Comparison of ENCODE assay signal across 8 mouse cellular contexts in the genomic region with DNA sequence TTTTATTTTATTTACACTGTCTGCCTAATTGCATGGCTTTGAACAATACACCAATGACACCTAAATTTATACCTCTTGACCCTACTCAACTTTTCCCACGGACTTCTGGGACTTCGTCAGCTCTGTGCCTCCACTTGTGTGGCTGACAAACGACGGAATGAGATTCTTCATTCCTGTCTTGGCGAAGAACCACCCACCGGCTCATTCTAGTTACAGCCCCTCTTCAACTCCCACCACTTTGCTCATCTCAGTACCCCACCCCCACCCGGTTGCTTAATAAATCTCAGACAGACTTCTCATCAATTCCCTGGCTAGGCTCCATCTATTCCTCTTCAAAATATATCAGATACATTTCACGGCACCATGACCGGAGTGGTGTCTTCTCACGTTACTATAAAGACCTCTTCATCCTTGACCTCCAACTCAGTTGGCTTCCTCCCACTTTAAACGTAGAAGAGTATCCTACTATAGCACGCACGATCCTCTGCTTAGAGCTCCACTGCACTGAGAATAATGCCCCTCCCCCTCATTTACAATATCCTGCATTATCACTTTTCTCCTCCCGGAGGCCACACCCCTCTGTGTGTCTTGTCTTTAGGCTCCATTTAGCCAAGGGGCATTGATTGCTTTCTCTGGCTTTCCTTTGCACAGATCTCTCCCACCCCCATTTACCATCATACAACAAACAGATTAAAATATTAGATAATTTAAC. TPM values are rescaled to one million over a fixed set of nuclear protein-coding genes. Genes with fewer than 3 reads are reported as not detected.
A peak's percentile ranks its signal among the peaks of the same experiment; 100 is the strongest.
DNase-seq lines count a peak whose midpoint lies in the region; ATAC-seq and TF ChIP-seq lines count a peak whose summit lies in the region.
"Had no signal": no experiment of that assay in that cellular context is flagged by ENCODE, and none has a peak within 500 bp of the region (broad histone marks: within the 10 kb centered on the region; RNA-seq: fewer than 3 reads in every experiment).

No protein-coding gene starts in this region.

- H3K4me2 ChIP-seq in liver, embryonic 13.5 days: no peak overlapping the region
- no peak overlapping the region for H3K4me2 ChIP-seq in liver, postnatal 0 days (ENCODE audit: low read depth, low read length)
- H3K4me2 ChIP-seq in forebrain, embryonic 15.5 days (replicated peaks): peak overlapping the region; percentile 76
- H3K4me2 ChIP-seq in limb, embryonic 15.5 days: peak overlapping the region; percentile 51
- peak overlapping the region; percentile 66 for H3K4me2 ChIP-seq in stomach, embryonic 16.5 days (ENCODE audit: low read depth, low read length)
- H3K4me2 ChIP-seq: liver, embryonic 15.5 days had no signal

- no peak overlapping the region for H3K9ac ChIP-seq in liver, embryonic 13.5 days
- no peak overlapping the region for H3K9ac ChIP-seq in liver, postnatal 0 days (replicated peaks)
- H3K9ac ChIP-seq in forebrain, embryonic 15.5 days (replicated peaks): peak overlapping the region; percentile 46
- no peak overlapping the region for H3K9ac ChIP-seq in limb, embryonic 15.5 days
- H3K9ac ChIP-seq in stomach, embryonic 16.5 days (ENCODE audit: low read length): no peak overlapping the region
- H3K9ac ChIP-seq: liver, embryonic 15.5 days had no signal

- H3K36me3 ChIP-seq in liver, embryonic 13.5 days: no peaks in the 10 kb centered on the region
- no peaks in the 10 kb centered on the region for H3K36me3 ChIP-seq in liver, postnatal 0 days (replicated peaks; ENCODE audit: insufficient read depth, low read length)
- no peaks in the 10 kb centered on the region for H3K36me3 ChIP-seq in forebrain, embryonic 15.5 days
- no peaks in the 10 kb centered on the region for H3K36me3 ChIP-seq in limb, embryonic 15.5 days
- no peaks in the 10 kb centered on the region for H3K36me3 ChIP-seq in stomach, embryonic 16.5 days (ENCODE audit: control insufficient read depth, insufficient read depth, low read length)
- H3K36me3 ChIP-seq: liver, embryonic 15.5 days had no signal

- DNase-seq in liver, embryonic 13.5 days: no peak
- DNase-seq in liver, postnatal 0 days: no peak
- DNase-seq in adipocyte (ENCODE audit: low spot score): no peak
- DNase-seq in thymus, postnatal 0 days (ENCODE audit: low spot score): no peak

- no peak for TF ChIP-seq CTCF in liver, postnatal 0 days (IDR thresholded peaks at IDR 0.05; ENCODE audit: low read depth)

- H3K27me3 ChIP-seq in liver, embryonic 13.5 days: peaks cover 7% of the 10 kb centered on the region; the same call in 1 of the 2 replicates
- H3K27me3 ChIP-seq in liver, postnatal 0 days (ENCODE audit: insufficient read depth, low read length): peaks cover 7% of the 10 kb centered on the region; the same call in 1 of the 2 replicates
- H3K27me3 ChIP-seq in forebrain, embryonic 15.5 days: no peaks in the 10 kb centered on the region
- H3K27me3 ChIP-seq in limb, embryonic 15.5 days: 0 out of 2 replicates have a peak, but pooled peaks cover 9% of the 10 kb centered on the region
- no peaks in the 10 kb centered on the region for H3K27me3 ChIP-seq in stomach, embryonic 16.5 days (ENCODE audit: control insufficient read depth, insufficient read depth, low read length)

- no peak overlapping the region for H3K27ac ChIP-seq in liver, embryonic 13.5 days
- H3K27ac ChIP-seq in liver, postnatal 0 days (ENCODE audit: low read depth): no peak overlapping the region
- H3K27ac ChIP-seq in forebrain, embryonic 15.5 days (replicated peaks): no peak overlapping the region
- H3K27ac ChIP-seq in limb, embryonic 15.5 days: no peak overlapping the region
- no peak overlapping the region for H3K27ac ChIP-seq in stomach, embryonic 16.5 days (ENCODE audit: low read length)
- H3K27ac ChIP-seq: liver, embryonic 15.5 days had no signal

- WGBS in liver, embryonic 13.5 days (ENCODE audit: insufficient replicate concordance): 40% methylated on average over 14 of the region's 14 CpGs
- WGBS in liver, postnatal 0 days (ENCODE audit: insufficient replicate concordance): 47% methylated on average over 14 of the region's 14 CpGs
- 42% methylated on average over 14 of the region's 14 CpGs for WGBS in forebrain, embryonic 15.5 days
- WGBS in limb, embryonic 15.5 days: 18% methylated on average over 14 of the region's 14 CpGs
- 30% methylated on average over 14 of the region's 14 CpGs for WGBS in stomach, embryonic 16.5 days

- H3K9me3 ChIP-seq in liver, embryonic 13.5 days (replicated peaks): no peaks in the 10 kb centered on the region
- H3K9me3 ChIP-seq in liver, postnatal 0 days (ENCODE audit: low read length): no peaks in the 10 kb centered on the region
- no peaks in the 10 kb centered on the region for H3K9me3 ChIP-seq in forebrain, embryonic 15.5 days
- no peaks in the 10 kb centered on the region for H3K9me3 ChIP-seq in limb, embryonic 15.5 days
- no peaks in the 10 kb centered on the region for H3K9me3 ChIP-seq in stomach, embryonic 16.5 days (replicated peaks; ENCODE audit: control insufficient read depth, low read length)
- H3K9me3 ChIP-seq: liver, embryonic 15.5 days had no signal

- peak; percentile 31; the same call in 1 of the 2 replicates for ATAC-seq in liver, embryonic 13.5 days (ENCODE audit: low read depth)
- ATAC-seq in liver, postnatal 0 days: no peak
- peak; percentile 27 for ATAC-seq in forebrain, embryonic 15.5 days (replicated peaks)
- no peak for ATAC-seq in limb, embryonic 15.5 days (ENCODE audit: insufficient number of reproducible peaks, low FRiP score, low TSS enrichment, low read depth)
- no peak for ATAC-seq in stomach, embryonic 16.5 days (ENCODE audit: insufficient read depth, low FRiP score)

- no peak for TF ChIP-seq EP300 in liver, postnatal 0 days (IDR thresholded peaks at IDR 0.05; ENCODE audit: low read depth)

- no peak overlapping the region for H3K4me3 ChIP-seq in liver, embryonic 13.5 days (replicated peaks)
- no peak overlapping the region for H3K4me3 ChIP-seq in liver, postnatal 0 days (ENCODE audit: low read depth, low read length)
- H3K4me3 ChIP-seq in forebrain, embryonic 15.5 days: peak overlapping the region; percentile 38
- peak overlapping the region; percentile 31 for H3K4me3 ChIP-seq in limb, embryonic 15.5 days
- peak overlapping the region; percentile 34 for H3K4me3 ChIP-seq in stomach, embryonic 16.5 days (replicated peaks; ENCODE audit: low read length)
- H3K4me3 ChIP-seq: liver, embryonic 15.5 days had no signal

- H3K4me1 ChIP-seq in liver, embryonic 13.5 days (replicated peaks): no peaks in the 10 kb centered on the region
- H3K4me1 ChIP-seq in liver, postnatal 0 days (ENCODE audit: insufficient read depth): no peaks in the 10 kb centered on the region
- peaks cover 12% of the 10 kb centered on the region for H3K4me1 ChIP-seq in forebrain, embryonic 15.5 days
- peaks cover 19% of the 10 kb centered on the region for H3K4me1 ChIP-seq in limb, embryonic 15.5 days
- peaks cover 11% of the 10 kb centered on the region; the same call in 1 of the 2 replicates for H3K4me1 ChIP-seq in stomach, embryonic 16.5 days (ENCODE audit: control insufficient read depth, insufficient read depth, low read length)
- H3K4me1 ChIP-seq: liver, embryonic 15.5 days had no signal

RNA-seq across cellular contexts. Expression of a gene that starts 15.2 kb away (rescaled TPM):
- polyA plus RNA-seq in liver, embryonic 13.5 days (2015; fragmentation: Nextera tagmentation; extraction: Ambion mirVana): not detected in 2 replicates
- 0.12 and 0.31 TPM in 2 replicates for polyA plus RNA-seq in liver, postnatal 0 days (2015; fragmentation: Nextera tagmentation; extraction: Ambion mirVana)
- not detected in 2 replicates for polyA plus RNA-seq in forebrain, embryonic 15.5 days (2015; fragmentation: Nextera tagmentation; extraction: Ambion mirVana)
- 0.27 and 0.52 TPM in 2 replicates for polyA plus RNA-seq in limb, embryonic 15.5 days (2015; fragmentation: Nextera tagmentation; extraction: Ambion mirVana)
- polyA plus RNA-seq in stomach, embryonic 16.5 days (2015; fragmentation: Nextera tagmentation; extraction: Ambion mirVana): not detected in 2 replicates
- 0.16 TPM in 1 of 2 replicates, not detected in the other for polyA plus RNA-seq in thymus, postnatal 0 days (2015; fragmentation: Nextera tagmentation; extraction: Ambion mirVana)
- polyA plus RNA-seq: liver, embryonic 15.5 days had no signal

RNA-seq across cellular contexts. Expression of a gene that starts 15.2 kb away (rescaled TPM):
- 4.6 TPM in 2 replicates for polyA plus RNA-seq in liver, embryonic 13.5 days (2015; fragmentation: Nextera tagmentation; extraction: Ambion mirVana)
- polyA plus RNA-seq in liver, postnatal 0 days (2015; fragmentation: Nextera tagmentation; extraction: Ambion mirVana): 12.1 and 13.0 TPM in 2 replicates
- polyA plus RNA-seq in forebrain, embryonic 15.5 days (2015; fragmentation: Nextera tagmentation; extraction: Ambion mirVana): 6.4 TPM in 2 replicates
- 11.0 and 12.9 TPM in 2 replicates for polyA plus RNA-seq in limb, embryonic 15.5 days (2015; fragmentation: Nextera tagmentation; extraction: Ambion mirVana)
- 12.7 and 13.7 TPM in 2 replicates for polyA plus RNA-seq in stomach, embryonic 16.5 days (2015; fragmentation: Nextera tagmentation; extraction: Ambion mirVana)
- 9.9 and 10.7 TPM in 2 replicates for polyA plus RNA-seq in thymus, postnatal 0 days (2015; fragmentation: Nextera tagmentation; extraction: Ambion mirVana)

RNA-seq across cellular contexts. Expression of a gene that starts 27.2 kb away (rescaled TPM):
- polyA plus RNA-seq in liver, embryonic 13.5 days (2015; fragmentation: Nextera tagmentation; extraction: Ambion mirVana): 0.10 and 0.12 TPM in 2 replicates
- 0.31 TPM in 2 replicates for polyA plus RNA-seq in liver, postnatal 0 days (2015; fragmentation: Nextera tagmentation; extraction: Ambion mirVana)
- polyA plus RNA-seq in forebrain, embryonic 15.5 days (2015; fragmentation: Nextera tagmentation; extraction: Ambion mirVana): not detected in 2 replicates
- 0.11 and 0.12 TPM in 2 replicates for polyA plus RNA-seq in limb, embryonic 15.5 days (2015; fragmentation: Nextera tagmentation; extraction: Ambion mirVana)
- 0.39 and 0.45 TPM in 2 replicates for polyA plus RNA-seq in stomach, embryonic 16.5 days (2015; fragmentation: Nextera tagmentation; extraction: Ambion mirVana)
- 1.9 and 2.0 TPM in 2 replicates for polyA plus RNA-seq in thymus, postnatal 0 days (2015; fragmentation: Nextera tagmentation; extraction: Ambion mirVana)

Comparison
In these comparisons a context has a peak if more than half of its experiments do, and no peak if none do; other contexts are left out.
1. ATAC-seq: peak in liver, embryonic 13.5 days (single experiment) and forebrain, embryonic 15.5 days (single experiment); none in liver, postnatal 0 days (single experiment), limb, embryonic 15.5 days (single experiment) and stomach, embryonic 16.5 days (single experiment).
2. H3K4me2 ChIP-seq: peak in forebrain, embryonic 15.5 days (single experiment), limb, embryonic 15.5 days (single experiment) and stomach, embryonic 16.5 days (single experiment); none in liver, embryonic 13.5 days (single experiment) and liver, postnatal 0 days (single experiment).
3. H3K4me3 ChIP-seq: peak in forebrain, embryonic 15.5 days (single experiment), limb, embryonic 15.5 days (single experiment) and stomach, embryonic 16.5 days (single experiment); none in liver, embryonic 13.5 days (single experiment) and liver, postnatal 0 days (single experiment).